Mouse (Mus musculus) gastrocnemius, adult 2 months (tissue): ENCODE results near the gene 1300017J02Rik. TPM values are rescaled to one million over a fixed set of nuclear protein-coding genes. Genes with fewer than 3 reads are reported as not detected.
"Not testable (repeated sequence)": the region's sequence is repeated elsewhere in the genome, so short reads cannot be mapped to it uniquely, and the experiment has no call there.

ENCODE experiments used
- DNase-seq: peaks from one replicate; pipeline ENCODE4 v3.0.0; 2022
- H3K27ac ChIP-seq: fragments of 200-600 bp; 2 replicates; pipeline ENCODE4 v1.8.1; 2022; ENCODE audit warnings: mild to moderate bottlenecking
- H3K4me3 ChIP-seq: fragments of 200-600 bp; 2 replicates; pipeline ENCODE4 v1.8.1; 2022; ENCODE audit warnings: mild to moderate bottlenecking, moderate library complexity
- CTCF ChIP-seq: fragments of 200-600 bp; IDR thresholded peaks from 2 replicates; pipeline ENCODE4 v1.8.1; 2022; ENCODE audit warnings: antibody characterized with exemption, mild to moderate bottlenecking, moderate library complexity
- intact Hi-C: fragments of 180-260 bp; cut with DNase I; formaldehyde crosslinking; loops from one replicate; pipeline ENCODE4 v1.15.1; 2025
- long read RNA-seq, 2 experiments: library from polyadenylated mRNA; stranded (forward); transcript quantifications; one replicate each; pipeline ENCODE4 v2.0.0; 2021
- total RNA-seq, 2 experiments: library from RNA; stranded (reverse); gene quantifications; 2 replicates each; pipeline ENCODE4 v1.2.3; 2021

The 1300017J02Rik gene
- not detected for total RNA-seq
- long read RNA-seq, experiment 1, result 0 reads
- long read RNA-seq, experiment 2, result 0 reads

GRCm38 (mm10) chr9:103304927-103305326, at the start of gene 1300017J02Rik, which contains the start of gene Topbp1:
Gene 1300017J02Rik (minus strand): TSS chr9:103305082.
Gene Topbp1 (plus strand): TSS chr9:103305215.
- Histone ChIP-seq H3K27ac (peak within 1 kb of the TSS; percentile 92), H3K4me3 (peak within 1 kb of the TSS; percentile 81)
- DNase-seq, result peak; percentile 96
- TF ChIP-seq CTCF, result peak; percentile 14; the same call in 1 of the 2 replicates
- intact Hi-C loops, result loop anchor here (10.0 kb wide), 1 partner anchor 680 kb away; the partner anchor contains the start of genes Anapc13 and Cep63

- DNase-seq, H3K4me3 ChIP-seq, H3K27ac ChIP-seq, intact Hi-C loops: not testable (repeated sequence)
These were observed 48.8 kb upstream of the 1300017J02Rik start for GRCm38 (mm10) chr9:103353500-103354260.

- no peak for DNase-seq
- no peak for TF ChIP-seq CTCF
- no peak overlapping the region for H3K4me3 ChIP-seq
- H3K27ac ChIP-seq, result no peak overlapping the region
- intact Hi-C loops, result no loop called here
These were observed 43.9 kb upstream of the 1300017J02Rik start for GRCm38 (mm10) chr9:103348791-103349190.

GRCm38 (mm10) chr9:103347996-103348490, 43.2 kb upstream of the 1300017J02Rik start:
- TF ChIP-seq CTCF, result no peak
- no peak overlapping the region for H3K4me3 ChIP-seq
- H3K27ac ChIP-seq, result no peak overlapping the region
- DNase-seq, result no peak
- intact Hi-C loops, result no loop called here

GRCm38 (mm10) chr9:103347045-103347444, 42.2 kb upstream of the 1300017J02Rik start:
- no peak for DNase-seq
- TF ChIP-seq CTCF, result no peak
- Histone ChIP-seq H3K4me3 (no peak overlapping the region), H3K27ac (no peak overlapping the region)
- intact Hi-C loops, result no loop called here

GRCm38 (mm10) chr9:103336912-103337311, 32.0 kb upstream of the 1300017J02Rik start:
- no peak for DNase-seq
- TF ChIP-seq CTCF, result no peak
- Histone ChIP-seq H3K4me3 (no peak overlapping the region), H3K27ac (no peak overlapping the region)
- intact Hi-C loops, result no loop called here

GRCm38 (mm10) chr9:103332663-103333062, 27.8 kb upstream of the 1300017J02Rik start:
- intact Hi-C loops, result no loop called here
- DNase-seq, result no peak
- Histone ChIP-seq H3K4me3 (no peak overlapping the region), H3K27ac (no peak overlapping the region)
- no peak for TF ChIP-seq CTCF

GRCm38 (mm10) chr9:103326449-103326848, 21.6 kb upstream of the 1300017J02Rik start:
- Histone ChIP-seq H3K27ac (no peak overlapping the region), H3K4me3 (no peak overlapping the region)
- intact Hi-C loops, result no loop called here
- DNase-seq, result no peak
- no peak for TF ChIP-seq CTCF

- Histone ChIP-seq H3K27ac (no peak overlapping the region), H3K4me3 (no peak overlapping the region)
- DNase-seq, result no peak
- TF ChIP-seq CTCF, result no peak
- intact Hi-C loops, result no loop called here
These were observed 19.8 kb upstream of the 1300017J02Rik start for GRCm38 (mm10) chr9:103324678-103325077.

GRCm38 (mm10) chr9:103309832-103310231, 5.0 kb upstream of the 1300017J02Rik start:
- intact Hi-C loops, result loop anchor here (10.0 kb wide), 1 partner anchor 685 kb away; the partner anchor contains the start of genes Anapc13 and Cep63
- H3K27ac ChIP-seq, result no peak overlapping the region
- no peak overlapping the region for H3K4me3 ChIP-seq
- TF ChIP-seq CTCF, result no peak
- DNase-seq, result peak; percentile 33

GRCm38 (mm10) chr9:103305332-103306041, 605 bp upstream of the 1300017J02Rik start:
- DNase-seq, result no peak
- Histone ChIP-seq H3K4me3 (peak overlapping the region; percentile 81), H3K27ac (peak overlapping the region; percentile 92)
- intact Hi-C loops, result loop anchor here (10.0 kb wide), 1 partner anchor 681 kb away; the partner anchor contains the start of genes Anapc13 and Cep63
- no peak for TF ChIP-seq CTCF

- DNase-seq, result peak; percentile 52
- TF ChIP-seq CTCF, result peak; percentile 89
- Histone ChIP-seq H3K27ac (no peak overlapping the region), H3K4me3 (no peak overlapping the region)
- intact Hi-C loops, result loop anchor here (1.0 to 10.0 kb wide), 3 partner anchors 94 to 678 kb away; partner anchors contain the start of genes Anapc13 and Cep63
These were observed 2.2 kb downstream of the 1300017J02Rik start for GRCm38 (mm10) chr9:103302666-103303065.

- intact Hi-C loops, result loop anchor here (1.0 to 10.0 kb wide), 3 partner anchors 94 to 677 kb away; partner anchors contain the start of genes Anapc13 and Cep63
- H3K27ac ChIP-seq, result no peak overlapping the region
- no peak overlapping the region for H3K4me3 ChIP-seq
- no peak for TF ChIP-seq CTCF
- no peak for DNase-seq
These were observed 2.6 kb downstream of the 1300017J02Rik start for GRCm38 (mm10) chr9:103302239-103302638.
